Mouse (Mus musculus) urinary bladder, postnatal 36 days (tissue): ENCODE measurements around the gene Pccb.

Source experiments
- DNase-seq, 2 experiments: peaks; one replicate each; pipeline ENCODE4 v3.0.0; 2022; ENCODE audit warnings: low spot score in 2 of 2, mixed read lengths in 1 of 2

Pccb gene

DNA sequence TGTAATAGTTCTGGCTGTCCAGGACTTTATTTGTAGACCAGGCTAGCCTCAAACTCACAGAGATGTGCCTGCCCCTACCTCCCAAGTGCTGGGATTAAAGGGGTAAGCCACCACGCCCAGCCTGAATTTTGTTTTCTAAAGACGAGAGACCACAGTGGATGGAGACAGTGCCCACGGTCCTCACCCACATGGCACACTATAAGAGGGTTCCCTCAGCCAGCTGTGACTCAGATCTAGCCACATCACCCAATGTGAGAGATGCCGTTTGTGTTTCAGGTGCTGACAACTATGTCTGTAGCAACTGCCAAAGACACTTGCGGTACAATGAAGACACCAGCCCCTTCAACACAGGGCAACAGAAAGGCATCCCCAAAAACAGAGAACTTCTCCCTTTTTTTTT, 47.7 kb downstream of the Pccb start:
- DNase-seq: no peak

- no peak for DNase-seq
Observed at GRCm38 (mm10) chr9:100984381-100985310, 50.1 kb downstream of the Pccb start.

DNA sequence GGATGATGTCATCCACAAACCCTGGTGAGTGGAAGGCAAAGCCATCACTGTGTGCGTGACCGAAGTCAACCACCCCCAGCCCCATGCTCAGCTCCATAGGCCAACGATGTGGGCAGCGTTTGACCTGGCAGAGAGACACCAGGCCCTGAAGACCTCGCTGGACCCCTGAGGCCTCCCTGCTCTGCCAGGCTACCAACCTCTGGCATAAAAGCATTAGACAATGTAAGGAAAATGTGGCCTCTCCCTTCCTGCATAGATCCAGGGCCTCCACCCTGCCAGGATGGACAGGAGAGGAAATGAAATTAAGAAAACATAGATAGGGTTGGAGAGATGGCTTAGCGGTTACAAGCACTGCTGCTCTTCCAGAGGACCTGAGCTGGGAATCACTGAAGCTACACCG, 51.9 kb downstream of the Pccb start:
- DNase-seq: no peak

GRCm38 (mm10) chr9:100979260-100979659, 55.4 kb downstream of the Pccb start:
- DNase-seq: peak in 1 of 2 experiments; percentile 2

- no peak for DNase-seq
Observed at GRCm38 (mm10) chr9:100978666-100979065, 56.0 kb downstream of the Pccb start.

DNA sequence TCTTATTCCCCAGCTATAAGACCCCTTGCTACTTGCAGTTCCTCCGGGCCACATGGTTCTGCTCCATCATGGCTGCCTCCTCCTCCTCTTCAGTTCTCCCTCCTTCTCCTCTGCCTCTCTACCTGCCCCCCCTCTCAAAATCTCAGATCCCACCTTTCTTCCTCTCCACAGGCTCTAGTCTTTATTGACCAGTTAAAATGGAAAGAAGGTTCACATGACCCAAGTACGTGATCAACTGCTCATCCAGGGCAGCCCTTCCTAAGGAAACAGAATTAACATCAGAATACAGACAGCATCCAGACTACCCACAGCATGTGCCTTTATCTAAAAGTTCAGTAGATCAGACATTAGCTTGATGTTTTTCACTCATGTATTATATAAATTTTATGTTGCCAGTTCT, 65.2 kb downstream of the Pccb start:
- DNase-seq: no peak

- DNase-seq: no peak
Observed at GRCm38 (mm10) chr9:100964106-100964505, 70.6 kb downstream of the Pccb start.

DNA sequence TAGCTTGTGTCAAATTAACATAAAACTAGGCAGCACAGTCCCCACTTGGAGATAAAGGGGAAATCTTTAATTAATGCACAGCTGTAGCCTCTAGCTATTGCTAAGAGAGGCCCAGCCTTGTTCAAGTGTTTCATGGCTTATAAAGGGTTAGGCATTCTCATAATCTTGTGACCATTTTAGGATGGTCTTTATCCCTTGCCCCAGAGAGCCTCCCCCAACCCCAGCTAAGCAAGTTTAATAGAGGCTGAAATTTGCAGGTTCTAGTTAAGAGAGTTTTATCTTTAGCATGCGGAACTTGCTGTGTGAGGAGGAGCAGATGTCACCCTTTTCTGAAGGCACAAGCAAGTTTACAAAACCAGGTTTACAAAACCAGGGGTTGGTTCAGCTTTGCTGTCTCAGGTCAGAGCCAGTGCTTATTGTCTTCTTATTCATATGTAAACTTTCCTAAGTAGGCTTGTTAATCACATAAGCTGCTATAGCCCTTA, 71.2 kb downstream of the Pccb start:
- DNase-seq: no peak

- DNase-seq: no peak
Observed at GRCm38 (mm10) chr9:100962903-100963427, 71.7 kb downstream of the Pccb start.

GRCm38 (mm10) chr9:100951481-100951880, 83.2 kb downstream of the Pccb start:
- peak; percentile 56 to 66 for DNase-seq

- DNase-seq: no peak
Observed at GRCm38 (mm10) chr9:100944677-100945365, 89.9 kb downstream of the Pccb start.

- no peak for DNase-seq
Observed at GRCm38 (mm10) chr9:100942042-100942441, 92.7 kb downstream of the Pccb start.
